Mouse (Mus musculus): ENCODE measurements around the gene Pilrb1. TPM values are rescaled to one million over a fixed set of nuclear protein-coding genes. Genes with fewer than 3 reads are reported as not detected.
"Not testable (repeated sequence)": the region's sequence is repeated elsewhere in the genome, so short reads cannot be mapped to it uniquely, and the experiment has no call there.

Pilrb1 gene
- 1 to 10 TPM in 2 of 4 experiments, under 1 TPM in 2; 0.44 to 2.8 (median 1.1) TPM for total RNA-seq (2022)

DNA sequence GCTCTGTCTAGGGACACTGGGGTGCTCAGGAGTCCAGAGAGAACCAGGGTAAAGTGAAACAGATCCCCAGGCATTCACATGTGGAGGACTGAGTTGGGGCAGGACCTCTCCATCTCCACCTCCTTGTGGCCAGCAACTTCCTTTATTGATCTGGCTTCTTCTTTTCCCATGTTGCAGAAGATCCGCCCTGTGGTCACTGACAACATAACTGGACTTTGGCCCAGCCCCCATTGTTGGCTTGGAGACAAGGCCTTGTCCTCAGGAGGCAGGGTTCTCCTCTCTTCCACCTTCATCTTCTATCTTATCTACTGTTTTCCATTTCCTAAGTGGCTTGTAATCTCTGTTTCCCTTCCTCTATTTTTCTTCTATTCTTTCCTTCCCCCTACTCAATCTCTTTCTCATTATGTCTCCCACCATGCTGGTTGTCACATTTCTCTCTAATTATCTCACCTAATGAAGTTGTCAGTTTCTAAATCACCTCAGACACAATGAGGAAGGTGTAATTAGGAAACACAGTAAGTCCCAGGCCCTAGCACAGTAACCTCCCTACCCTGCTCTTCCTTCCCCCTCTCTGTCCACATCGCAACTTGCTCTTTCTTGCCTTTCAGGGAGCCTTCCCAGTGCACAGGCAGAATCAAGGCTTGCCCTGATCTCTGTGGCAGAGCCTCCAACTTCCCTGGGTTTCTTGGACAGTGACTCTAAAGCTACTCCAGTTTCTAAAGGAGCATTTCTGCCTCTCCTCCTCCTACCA, at the start of gene Pilrb1:
Gene Pilrb1, minus strand, starts transcription at position 147 of the 751 bp plus-strand sequence.
- not testable (repeated sequence) for DNase-seq (ENCODE audit: low spot score)

DNA sequence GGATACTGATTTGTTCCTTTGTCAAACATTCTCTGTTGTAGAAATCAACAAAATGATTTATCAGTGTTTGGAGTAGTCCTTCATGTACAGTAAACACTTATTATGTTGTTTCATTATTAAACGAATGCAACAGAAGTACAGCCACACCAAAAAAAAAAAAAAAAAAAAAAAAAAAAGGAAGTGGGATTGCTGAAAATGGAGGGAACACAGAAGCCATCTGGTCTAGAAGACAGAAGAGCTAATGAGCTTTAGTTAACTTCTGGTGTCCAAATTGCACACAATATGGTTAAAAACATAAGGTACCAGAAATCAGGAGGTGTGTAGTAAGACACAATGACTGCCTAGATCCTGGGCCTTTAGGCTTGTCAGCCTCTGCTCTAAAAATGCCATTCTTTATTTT, 39.9 kb upstream of the Pilrb1 start:
- no peak for DNase-seq (ENCODE audit: low spot score)

DNA sequence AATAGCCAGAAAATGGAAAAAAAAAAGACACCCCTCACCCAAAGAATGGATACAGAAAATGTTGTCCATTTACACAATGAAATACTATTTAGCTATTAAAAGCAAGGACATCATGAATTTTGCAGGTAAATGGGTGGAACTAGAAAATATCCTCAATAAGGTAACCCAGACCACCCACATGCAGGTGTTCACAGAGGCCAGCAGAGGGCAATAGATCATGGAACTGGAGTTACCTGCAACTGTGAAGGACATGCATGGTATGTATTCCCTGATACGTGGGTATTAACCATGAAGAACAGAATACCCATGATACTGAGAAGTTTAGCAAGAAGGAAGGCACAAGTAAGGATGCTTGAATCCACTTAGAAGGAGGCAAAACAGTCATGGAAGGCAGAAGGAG, 35.0 kb upstream of the Pilrb1 start:
- DNase-seq (ENCODE audit: low spot score) = no peak

DNA sequence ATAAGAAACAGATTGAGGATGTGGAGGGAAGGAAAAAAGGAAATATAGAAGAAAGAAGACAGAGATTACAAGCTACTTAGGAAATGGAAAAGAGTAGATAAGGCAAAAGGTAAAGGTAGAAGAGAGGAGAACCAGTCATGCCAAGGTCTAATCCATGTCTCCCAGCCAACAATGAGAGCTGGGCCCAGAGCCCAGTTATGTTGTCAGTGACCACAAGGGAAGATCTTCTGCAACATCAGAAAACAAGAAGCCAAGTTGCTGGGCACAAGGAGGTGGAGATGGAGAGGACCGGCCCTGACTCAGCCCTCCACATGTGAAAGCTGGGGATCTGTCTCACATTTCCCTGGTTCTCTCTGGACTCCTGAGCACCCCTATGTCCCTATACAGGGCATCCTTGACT, 29.8 kb upstream of the Pilrb1 start:
- no peak for DNase-seq (ENCODE audit: low spot score)

DNA sequence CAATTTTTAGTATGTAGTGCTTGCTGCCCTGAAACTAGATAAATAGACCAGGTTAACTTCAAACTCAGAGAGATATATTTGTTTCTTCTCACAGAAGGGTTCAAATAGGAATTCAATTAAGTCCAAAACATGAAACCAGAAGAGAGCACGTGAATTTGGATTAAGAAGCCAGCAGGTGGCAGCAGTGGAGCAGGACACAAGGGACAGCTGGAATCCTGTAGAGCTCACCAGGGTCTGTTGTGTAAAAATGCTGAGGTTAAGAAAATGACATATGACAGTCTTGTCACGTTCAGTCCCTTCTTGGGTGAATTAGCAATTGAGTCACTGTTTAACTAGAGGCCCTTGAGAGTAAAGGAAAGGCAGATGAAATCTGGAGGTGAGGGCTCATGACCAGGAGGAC, 28.0 kb upstream of the Pilrb1 start:
- peak; percentile 21 for DNase-seq (ENCODE audit: low spot score)

DNA sequence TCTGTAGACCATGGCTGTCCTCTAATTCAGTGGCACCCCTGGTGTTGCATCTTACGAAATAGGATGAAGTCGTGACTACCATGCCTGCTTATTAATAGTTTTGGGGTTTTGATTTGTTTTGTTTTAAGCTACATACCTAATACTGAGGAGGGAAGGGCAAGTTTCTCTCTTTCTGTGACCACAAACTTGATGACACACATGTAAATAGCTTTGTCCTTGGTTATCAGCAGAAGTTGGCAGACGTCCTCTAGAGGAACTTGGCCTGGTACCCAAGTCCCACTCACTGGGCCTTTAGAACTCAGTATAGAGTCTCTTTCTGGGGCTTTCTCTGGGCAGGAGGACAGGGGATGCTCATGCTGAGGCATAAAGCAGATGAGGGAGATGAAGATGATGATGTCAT, 25.4 kb upstream of the Pilrb1 start:
- no peak for DNase-seq (ENCODE audit: low spot score)

DNA sequence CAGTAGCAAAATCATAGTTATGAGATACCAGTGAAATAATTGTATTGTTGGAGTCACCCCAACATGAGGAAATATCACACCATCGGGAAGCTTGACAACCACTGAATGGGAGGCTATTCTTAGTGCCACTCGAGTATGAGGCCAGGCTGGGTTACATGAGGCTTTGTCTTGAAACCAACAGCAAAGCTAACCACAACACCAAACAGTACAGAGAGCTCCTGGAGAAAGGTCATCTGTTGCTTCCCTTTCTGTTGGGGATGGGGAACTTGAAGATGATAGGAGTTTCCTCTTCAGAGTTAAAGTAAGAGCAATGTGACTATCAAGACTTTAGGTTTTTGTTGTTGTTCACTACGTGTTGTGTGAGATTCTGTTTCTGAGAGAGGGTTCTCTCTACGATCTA, 25.0 kb upstream of the Pilrb1 start:
- no peak for DNase-seq (ENCODE audit: low spot score)

DNA sequence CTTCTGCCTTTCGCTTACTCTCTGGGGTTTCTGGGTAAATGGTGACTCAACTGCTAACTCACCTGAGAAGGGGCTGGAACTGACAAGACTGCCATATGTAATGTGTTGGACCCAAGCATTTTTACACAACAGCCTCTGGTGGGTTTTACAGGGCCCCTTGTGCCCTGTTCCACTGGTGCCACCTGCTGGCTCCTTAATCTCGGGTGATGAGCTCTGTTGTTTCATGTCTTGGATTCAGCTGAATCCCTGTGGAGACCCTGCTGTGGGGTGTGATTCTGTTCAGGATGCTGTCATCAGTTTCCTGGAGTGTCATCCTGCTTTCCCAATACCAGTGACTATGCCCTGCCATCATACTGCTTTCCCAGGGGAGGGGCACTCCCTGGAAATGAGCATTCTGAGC, 20.0 kb upstream of the Pilrb1 start:
- no peak for DNase-seq (ENCODE audit: low spot score)

DNA sequence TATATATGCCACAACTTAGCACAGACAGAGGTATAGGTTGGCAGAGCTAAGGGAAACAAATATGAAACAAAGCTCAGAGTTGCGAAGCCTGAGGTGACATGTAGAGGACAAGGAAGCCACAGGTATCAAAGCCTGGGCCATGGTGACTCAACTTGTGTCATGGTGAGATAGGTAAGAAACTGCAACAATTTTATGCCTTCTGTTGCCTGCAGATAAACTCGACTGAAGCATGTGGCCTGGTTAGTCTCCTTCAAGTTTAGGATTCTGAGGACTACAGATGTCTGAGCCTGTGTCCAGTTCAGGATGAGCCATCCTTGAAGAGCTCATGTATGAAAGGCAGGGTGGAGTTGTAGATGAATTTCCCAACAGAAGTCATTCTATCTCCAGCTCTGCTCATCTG, 17.1 kb upstream of the Pilrb1 start:
- no peak for DNase-seq (ENCODE audit: low spot score)

DNA sequence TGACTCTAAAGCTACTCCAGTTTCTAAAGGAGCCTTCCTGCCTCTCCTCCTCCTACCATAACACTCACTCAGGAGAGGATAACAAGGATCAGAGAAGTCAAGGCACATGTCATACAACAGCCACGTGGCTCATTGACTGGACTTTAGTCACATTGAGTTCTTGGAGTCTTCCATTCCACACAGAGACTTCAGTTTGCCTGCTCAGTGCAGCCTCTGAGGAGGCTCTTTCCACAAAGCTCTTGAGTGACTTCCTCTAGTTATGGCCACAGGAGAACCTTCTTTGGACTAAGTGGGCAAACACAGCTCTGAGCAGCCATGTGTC, 14.4 kb upstream of the Pilrb1 start:
- not testable (repeated sequence) for DNase-seq (ENCODE audit: low spot score)

DNA sequence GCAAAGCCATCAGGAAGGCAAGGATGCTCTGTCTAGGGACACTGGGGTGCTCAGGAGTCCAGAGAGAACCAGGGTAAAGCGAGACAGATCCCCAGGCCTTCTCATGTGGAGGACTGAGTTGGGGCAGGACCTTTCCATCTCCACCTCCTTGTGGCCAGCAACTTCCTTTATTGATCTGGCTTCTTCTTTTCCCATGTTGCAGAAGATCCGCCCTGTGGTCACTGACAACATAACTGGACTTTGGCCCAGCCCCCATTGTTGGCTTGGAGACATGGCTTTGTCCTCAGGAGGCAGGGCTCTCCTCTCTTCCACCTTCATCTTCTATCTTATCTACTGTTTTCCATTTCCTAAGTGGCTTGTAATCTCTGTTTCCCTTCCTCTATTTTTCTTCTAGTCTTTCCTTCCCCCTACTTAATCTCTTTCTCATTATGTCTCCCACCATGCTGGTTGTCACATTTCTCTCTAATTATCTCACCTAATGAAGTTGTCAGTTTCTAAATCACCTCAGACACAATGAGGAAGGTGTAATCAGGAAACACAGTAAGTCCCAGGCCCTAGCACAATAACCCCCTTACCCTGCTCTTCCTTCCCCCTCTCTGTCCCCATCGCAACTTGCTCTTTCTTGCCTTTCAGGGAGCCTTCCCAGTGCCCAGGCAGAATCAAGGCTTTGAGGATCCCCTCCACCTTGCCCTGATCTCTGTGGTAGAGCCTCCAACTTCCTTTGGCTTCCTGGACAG, 13.9 kb upstream of the Pilrb1 start, which contains the start of gene Pilrb2:
Gene Pilrb2, minus strand, starts transcription at position 172 of the 737 bp plus-strand sequence.
- not testable (repeated sequence) for DNase-seq (ENCODE audit: low spot score)

DNA sequence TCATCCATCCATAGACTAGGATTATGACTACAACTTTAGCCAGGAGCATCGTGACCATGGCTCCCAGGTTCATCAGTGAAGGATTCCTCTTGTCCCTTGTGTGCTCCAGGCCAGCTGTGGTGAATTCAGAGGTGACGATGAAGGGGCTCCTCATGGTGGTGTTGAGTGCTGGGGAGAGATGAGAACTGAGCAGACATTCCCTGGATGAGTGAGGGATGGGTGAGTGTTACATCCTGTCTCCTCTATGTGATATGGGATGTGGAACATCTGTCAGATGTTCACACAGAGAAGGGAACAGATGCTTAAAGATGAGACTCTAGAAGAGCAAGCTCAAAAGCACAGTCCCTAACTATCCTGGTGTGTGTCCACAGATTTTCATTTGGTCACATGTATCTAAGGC, 10.7 kb upstream of the Pilrb1 start:
- DNase-seq (ENCODE audit: low spot score) = not testable (repeated sequence)

DNA sequence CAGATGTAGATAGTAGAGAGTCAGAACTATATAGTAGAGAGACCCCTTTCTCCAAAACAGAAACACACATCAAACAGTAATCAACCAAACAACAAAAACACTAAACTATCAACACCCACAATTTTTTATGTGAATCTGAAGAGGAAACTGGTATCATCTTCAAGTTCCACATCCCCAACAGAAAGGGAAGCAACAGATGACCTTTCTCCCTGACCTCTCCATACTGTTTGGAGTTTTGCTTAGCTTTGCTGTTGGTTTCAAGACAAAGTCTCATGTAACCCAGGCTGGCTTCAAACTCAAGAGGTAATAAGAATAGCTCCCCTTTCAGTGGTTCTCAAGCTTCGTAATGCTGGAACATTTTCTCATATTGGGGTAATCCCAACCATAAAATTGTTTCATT, 6.1 kb upstream of the Pilrb1 start:
- DNase-seq (ENCODE audit: low spot score) = not testable (repeated sequence)

DNA sequence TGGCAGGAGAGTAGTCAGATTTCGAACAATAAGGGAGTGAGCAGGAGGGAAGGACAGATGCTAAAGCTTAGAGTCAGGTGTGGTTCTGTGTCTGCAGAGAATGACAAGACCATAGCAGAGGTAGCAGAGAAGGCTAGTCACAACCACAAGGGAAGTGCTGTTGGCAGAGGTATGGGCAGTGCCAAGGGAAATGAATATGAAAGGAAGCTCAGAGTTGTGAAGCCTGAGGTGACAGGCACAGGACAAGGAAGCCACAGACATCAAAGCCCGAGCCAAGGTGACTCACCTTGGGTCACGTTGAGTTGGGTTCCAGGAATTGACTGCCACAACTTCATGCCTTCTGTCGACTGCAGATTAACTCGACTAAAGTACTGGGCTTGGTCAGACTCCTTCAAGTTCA, 1.0 kb downstream of the Pilrb1 start:
- DNase-seq (ENCODE audit: low spot score) = not testable (repeated sequence)

DNA sequence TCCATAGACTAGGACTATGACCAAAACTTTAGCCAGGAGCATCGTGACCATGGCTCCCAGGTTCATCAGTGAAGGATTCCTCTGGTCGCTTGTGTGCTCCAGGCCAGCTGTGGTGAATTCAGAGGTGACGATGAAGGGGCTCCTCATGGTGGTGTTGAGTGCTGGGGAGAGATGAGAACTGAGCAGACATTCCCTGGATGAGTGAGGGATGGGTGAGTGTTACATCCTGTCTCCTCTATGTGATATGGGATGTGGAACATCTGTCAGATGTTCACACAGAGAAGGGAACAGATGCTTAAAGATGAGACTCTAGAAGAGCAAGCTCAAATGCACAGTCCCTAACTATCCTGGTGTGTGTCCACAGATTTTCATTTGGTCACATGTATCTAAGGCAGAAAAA, 3.0 kb downstream of the Pilrb1 start:
- DNase-seq (ENCODE audit: low spot score) = not testable (repeated sequence)

DNA sequence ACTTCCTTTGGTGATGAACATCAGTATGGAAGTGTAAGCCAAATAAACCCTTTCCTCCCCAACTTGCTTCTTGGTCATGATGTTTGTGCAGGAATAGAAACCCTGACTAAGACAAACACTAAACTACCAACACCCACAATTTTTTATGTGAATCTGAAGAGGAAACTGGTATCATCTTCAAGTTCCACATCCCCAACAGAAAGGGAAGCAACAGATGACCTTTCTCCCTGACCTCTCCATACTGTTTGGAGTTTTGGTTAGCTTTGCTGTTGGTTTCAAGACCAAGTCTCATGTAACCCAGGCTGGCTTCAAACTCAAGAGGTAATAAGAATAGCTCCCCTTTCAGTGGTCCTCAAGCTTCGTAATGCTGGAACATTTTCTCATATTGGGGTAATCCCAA, 7.6 kb downstream of the Pilrb1 start:
- DNase-seq (ENCODE audit: low spot score) = not testable (repeated sequence)

DNA sequence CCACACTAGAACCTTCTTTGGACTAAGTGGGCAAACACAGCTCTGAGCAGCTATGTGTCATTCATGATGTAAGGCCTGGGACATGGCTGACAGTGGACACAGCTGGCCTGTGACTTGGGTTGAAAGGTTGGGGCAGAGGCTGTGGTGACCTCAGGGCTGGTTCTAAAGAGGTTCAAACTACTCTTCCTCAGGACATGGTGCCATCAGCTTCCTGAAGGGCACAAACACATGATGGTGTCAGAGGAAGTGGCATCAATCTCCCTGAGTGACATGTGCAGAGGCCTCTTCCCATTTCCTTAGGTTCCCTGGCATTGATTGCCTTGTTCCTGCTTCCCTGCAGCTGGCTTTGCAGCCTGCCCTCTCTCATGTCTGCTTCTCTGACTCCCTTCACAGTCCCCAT, 20.8 kb downstream of the Pilrb1 start:
- not testable (repeated sequence) for DNase-seq (ENCODE audit: low spot score)

DNA sequence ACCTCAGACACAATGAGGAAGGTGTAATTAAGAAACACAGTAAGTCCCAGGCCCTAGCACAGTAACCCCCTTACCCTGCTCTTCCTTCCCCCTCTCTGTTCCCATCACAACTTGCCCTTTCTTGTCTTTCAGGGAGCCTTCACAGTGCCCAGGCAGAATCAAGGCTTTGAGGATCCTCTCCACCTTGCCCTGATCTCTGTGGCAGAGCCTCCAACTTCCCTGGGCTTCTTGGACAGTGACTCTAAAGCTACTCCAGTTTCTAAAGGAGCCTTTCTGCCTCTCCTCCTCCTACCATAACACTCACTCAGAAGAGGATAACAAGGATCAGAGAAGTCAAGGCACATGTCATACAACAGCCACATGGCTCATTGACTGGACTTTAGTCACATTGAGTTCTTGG, 21.3 kb downstream of the Pilrb1 start:
- no peak for DNase-seq (ENCODE audit: low spot score)

DNA sequence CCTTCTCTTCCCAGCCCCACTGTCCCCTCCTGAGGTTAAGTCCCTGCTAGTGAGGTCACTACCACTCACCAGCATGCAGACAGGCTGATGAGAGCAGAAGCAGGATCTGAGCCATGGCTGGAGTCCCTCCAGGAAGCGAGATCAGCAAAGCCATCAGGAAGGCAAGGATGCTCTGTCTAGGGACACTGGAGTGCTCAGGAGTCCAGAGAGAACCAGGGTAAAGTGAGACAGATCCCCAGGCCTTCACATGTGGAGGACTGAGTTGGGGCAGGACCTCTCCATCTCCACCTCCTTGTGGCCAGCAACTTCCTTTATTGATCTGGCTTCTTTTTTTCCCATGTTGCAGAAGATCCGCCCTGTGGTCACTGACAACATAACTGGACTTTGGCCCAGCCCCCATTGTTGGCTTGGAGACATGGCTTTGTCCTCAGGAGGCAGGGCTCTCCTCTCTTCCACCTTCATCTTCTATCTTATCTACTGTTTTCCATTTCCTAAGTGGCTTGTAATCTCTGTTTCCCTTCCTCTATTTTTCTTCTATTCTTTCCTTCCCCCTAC, 21.9 kb downstream of the Pilrb1 start, which contains the start of gene Pilra:
Gene Pilra, minus strand, starts transcription at position 316 of the 555 bp plus-strand sequence.
- not testable (repeated sequence) for DNase-seq (ENCODE audit: low spot score)

DNA sequence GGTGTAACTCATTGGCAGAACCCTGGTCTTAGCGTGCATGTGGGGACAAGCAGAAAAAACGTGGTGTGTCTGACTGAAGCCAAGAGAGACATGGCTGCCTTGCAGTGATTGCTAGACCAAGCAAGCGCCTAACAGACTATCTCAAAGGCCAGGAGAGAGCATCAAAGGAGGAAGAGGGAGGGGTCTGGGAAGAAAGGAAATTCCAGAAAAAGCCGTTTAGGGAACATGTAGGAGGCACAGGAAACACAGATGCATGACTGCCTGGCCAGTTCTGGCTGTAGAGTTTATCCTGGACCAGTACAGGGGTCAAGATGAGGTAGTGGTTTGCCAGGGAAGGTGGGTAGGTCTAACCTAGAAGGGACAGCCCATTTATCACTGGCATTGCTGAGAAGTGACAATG, 24.4 kb downstream of the Pilrb1 start:
- DNase-seq (ENCODE audit: low spot score) = no peak

DNA sequence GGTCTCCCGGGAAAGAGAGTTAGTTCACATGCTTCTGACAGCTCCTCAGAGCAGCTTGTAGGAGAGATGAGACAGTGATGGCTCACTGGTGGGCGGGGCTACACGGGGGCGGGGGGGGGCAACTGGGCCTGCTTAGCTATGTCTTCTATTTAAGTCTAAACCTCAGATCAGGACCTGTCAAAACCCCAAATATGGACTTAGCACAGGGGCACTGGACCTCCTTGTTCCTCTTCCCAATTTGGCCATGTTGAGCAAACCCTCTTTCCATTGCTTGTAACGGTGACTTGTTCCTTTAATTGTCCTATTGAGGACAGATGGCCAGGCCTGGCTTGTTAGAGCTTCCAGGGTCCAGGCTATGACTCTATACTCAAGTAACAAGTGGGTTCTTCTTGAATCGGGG, 26.4 kb downstream of the Pilrb1 start:
- DNase-seq (ENCODE audit: low spot score) = no peak

DNA sequence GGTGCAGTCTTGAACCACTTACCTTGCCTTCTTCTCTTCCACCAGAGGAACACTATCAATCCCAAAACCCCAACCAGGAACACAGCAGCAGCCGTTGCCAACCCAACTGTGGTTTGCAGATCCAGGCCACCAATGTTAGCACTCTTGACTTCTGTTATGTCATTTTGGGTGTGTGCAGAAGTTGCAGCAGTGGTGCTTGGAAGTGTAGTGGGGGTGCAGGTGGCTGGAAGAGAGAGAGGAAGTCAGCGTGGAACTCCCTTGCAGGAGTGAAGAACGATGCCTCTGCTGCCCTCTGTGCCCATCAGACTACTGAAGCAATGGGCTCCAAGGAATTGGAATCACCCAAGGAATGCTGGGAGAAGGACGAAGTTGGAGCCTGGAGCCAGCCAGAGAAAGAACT, 26.8 kb downstream of the Pilrb1 start:
- DNase-seq (ENCODE audit: low spot score) = no peak

DNA sequence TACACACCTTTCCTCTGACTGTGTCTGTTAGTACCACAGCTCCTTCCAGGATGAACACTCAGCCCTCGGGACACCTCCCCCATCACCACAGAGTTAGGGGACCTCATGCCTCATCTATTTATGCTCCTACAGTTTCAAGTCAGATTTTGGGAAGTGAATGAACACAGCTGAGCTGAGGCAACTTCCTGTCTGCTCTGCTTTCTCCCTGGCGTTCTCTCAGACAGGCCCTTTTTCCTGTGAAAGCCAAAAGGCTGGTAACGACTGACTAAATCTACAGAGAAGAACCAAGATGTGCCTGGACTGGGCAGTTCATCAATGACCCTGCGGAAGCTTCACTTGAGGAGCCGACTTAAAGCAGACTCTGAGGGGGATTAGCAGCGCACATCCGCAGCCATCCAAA, 27.7 kb downstream of the Pilrb1 start:
- DNase-seq (ENCODE audit: low spot score) = no peak
